ENCODE assay signal across 8 mouse cellular contexts in genomic region chr7:115216838-115217237, GRCm38 (mm10).
DNase-seq lines count a peak whose midpoint lies in the region; ATAC-seq lines count a peak whose summit lies in the region.

No protein-coding gene starts in this region.

- peak; percentile 51 for ATAC-seq in CD4-positive, CD25-positive, alpha-beta regulatory T cell, adult 4 months
- ATAC-seq in heart, embryonic 15.5 days (replicated peaks; ENCODE audit: insufficient number of reproducible peaks, insufficient read depth, low FRiP score, low read depth) = peak; percentile 95
- ATAC-seq in liver, embryonic 12.5 days = peak; percentile 77
- ATAC-seq in stomach, embryonic 15.5 days (ENCODE audit: insufficient read depth, low FRiP score, low read depth) = peak; percentile 90

- H3K27ac ChIP-seq in forebrain, embryonic 10.5 days = peak overlapping the region; percentile 82
- H3K27ac ChIP-seq in heart, embryonic 15.5 days = peak overlapping the region; percentile 37
- H3K27ac ChIP-seq in liver, embryonic 12.5 days = no peak overlapping the region
- H3K27ac ChIP-seq in stomach, embryonic 15.5 days = no peak overlapping the region

- H3K27me3 ChIP-seq in forebrain, embryonic 10.5 days (ENCODE audit: poor library complexity, severe bottlenecking) = peaks cover 40% of the 10 kb centered on the region
- no peaks in the 10 kb centered on the region for H3K27me3 ChIP-seq in heart, embryonic 15.5 days
- no peaks in the 10 kb centered on the region for H3K27me3 ChIP-seq in liver, embryonic 12.5 days (replicated peaks)
- no peaks in the 10 kb centered on the region for H3K27me3 ChIP-seq in stomach, embryonic 15.5 days (replicated peaks)

- no peaks in the 10 kb centered on the region for H3K36me3 ChIP-seq in forebrain, embryonic 10.5 days (replicated peaks)
- no peaks in the 10 kb centered on the region for H3K36me3 ChIP-seq in heart, embryonic 15.5 days
- no peaks in the 10 kb centered on the region for H3K36me3 ChIP-seq in liver, embryonic 12.5 days
- H3K36me3 ChIP-seq in stomach, embryonic 15.5 days = no peaks in the 10 kb centered on the region

- peak overlapping the region; percentile 49 for H3K9ac ChIP-seq in heart, embryonic 15.5 days
- no peak overlapping the region for H3K9ac ChIP-seq in liver, embryonic 12.5 days
- H3K9ac ChIP-seq in stomach, embryonic 15.5 days = no peak overlapping the region

- DNase-seq in c-Kit-negative CD71-positive TER-119-positive erythroid progenitor cells, embryonic 14.5 days (ENCODE audit: low read depth, low spot score) = peak; percentile 16
- peak; percentile 83 for DNase-seq in forebrain, embryonic 10.5 days (ENCODE audit: extremely low spot score, low spot score)
- DNase-seq in kidney, postnatal 14 days = peak; percentile 93
- DNase-seq in neural tube, embryonic 10.5 days (ENCODE audit: extremely low spot score, low spot score) = peak; percentile 89

- H3K4me3 ChIP-seq in forebrain, embryonic 10.5 days = peak overlapping the region; percentile 44
- H3K4me3 ChIP-seq in heart, embryonic 15.5 days = peak overlapping the region; percentile 47
- H3K4me3 ChIP-seq in liver, embryonic 12.5 days = peak overlapping the region; percentile 22; the same call in 1 of the 2 replicates
- peak overlapping the region; percentile 32 for H3K4me3 ChIP-seq in stomach, embryonic 15.5 days (replicated peaks)

- peak overlapping the region; percentile 80 for H3K4me2 ChIP-seq in heart, embryonic 15.5 days
- H3K4me2 ChIP-seq in liver, embryonic 12.5 days = peak overlapping the region; percentile 55
- H3K4me2 ChIP-seq in stomach, embryonic 15.5 days = peak overlapping the region; percentile 69

- H3K9me3 ChIP-seq in forebrain, embryonic 10.5 days = no peaks in the 10 kb centered on the region
- no peaks in the 10 kb centered on the region for H3K9me3 ChIP-seq in heart, embryonic 15.5 days (replicated peaks)
- H3K9me3 ChIP-seq in liver, embryonic 12.5 days (replicated peaks) = no peaks in the 10 kb centered on the region
- no peaks in the 10 kb centered on the region for H3K9me3 ChIP-seq in stomach, embryonic 15.5 days

- WGBS in forebrain, embryonic 10.5 days = 2% methylated on average over 10 of the region's 13 CpGs
- WGBS in heart, embryonic 15.5 days = under 1% methylated on average over 13 of the region's 13 CpGs
- 1% methylated on average over 9 of the region's 13 CpGs for WGBS in liver, embryonic 12.5 days (ENCODE audit: insufficient replicate concordance)
- under 1% methylated on average over 13 of the region's 13 CpGs for WGBS in stomach, embryonic 15.5 days

- H3K4me1 ChIP-seq in forebrain, embryonic 10.5 days = peaks cover 39% of the 10 kb centered on the region
- H3K4me1 ChIP-seq in heart, embryonic 15.5 days (replicated peaks) = peaks cover 19% of the 10 kb centered on the region
- H3K4me1 ChIP-seq in liver, embryonic 12.5 days = peaks cover 4% of the 10 kb centered on the region; the same call in 1 of the 2 replicates
- peaks cover 7% of the 10 kb centered on the region; the same call in 1 of the 2 replicates for H3K4me1 ChIP-seq in stomach, embryonic 15.5 days

Comparison
In these comparisons a context has a peak if more than half of its experiments do, and no peak if none do; other contexts are left out.
1. DNase-seq: peak in every context shown above with its lines; median percentile 93 in kidney, postnatal 14 days; 89 in neural tube, embryonic 10.5 days; 83 in forebrain, embryonic 10.5 days; 16 in c-Kit-negative CD71-positive TER-119-positive erythroid progenitor cells, embryonic 14.5 days.
2. H3K27ac ChIP-seq: peak in forebrain, embryonic 10.5 days (single experiment) and heart, embryonic 15.5 days (single experiment); none in liver, embryonic 12.5 days (single experiment) and stomach, embryonic 15.5 days (single experiment).
3. Peak in every context shown above with its lines, with median percentiles within 50 percentile points of each other: ATAC-seq, H3K4me3 ChIP-seq and H3K4me2 ChIP-seq.